Mouse (Mus musculus) liver, embryonic 15.5 days (tissue): ENCODE measurements at regions not wholly inside any gene's neighbourhood (a gene's known extent, or its start where the extent isn't known, plus 50 kb on each side); places are given as distances from the start of the nearest gene placed in this dataset.

ENCODE experiments used
- ATAC-seq: fragments of 200-750 bp; cut with Nextera tagmentation; 2 replicates; pipeline ENCODE4 v1.8.0; 2017; ENCODE audit warnings: moderate number of reproducible peaks, mild to moderate bottlenecking, moderate library complexity; ENCODE audit not compliant: insufficient read depth
- H3K27ac ChIP-seq: fragments of 300-500 bp; sonication (generic); replicated peaks from 2 replicates; pipeline ENCODE4 v1.5.1; 2015; ENCODE audit warnings: mild to moderate bottlenecking, inconsistent platforms
- H3K27me3 ChIP-seq: fragments of 300-500 bp; sonication (generic); 2 replicates; pipeline ENCODE4 v1.6.1; 2015; ENCODE audit warnings: mild to moderate bottlenecking, inconsistent platforms
- H3K36me3 ChIP-seq: fragments of 300-500 bp; sonication (generic); replicated peaks from 2 replicates; pipeline ENCODE4 v1.6.1; 2015; ENCODE audit warnings: moderate library complexity, mild to moderate bottlenecking, inconsistent platforms
- H3K4me1 ChIP-seq: fragments of 300-500 bp; sonication (generic); replicated peaks from 2 replicates; pipeline ENCODE4 v1.6.1; 2015; ENCODE audit warnings: inconsistent platforms
- H3K4me2 ChIP-seq: fragments of 300-500 bp; sonication (generic); 2 replicates; pipeline ENCODE4 v1.6.1; 2015; ENCODE audit warnings: moderate library complexity, mild to moderate bottlenecking, inconsistent platforms
- H3K4me3 ChIP-seq: fragments of 300-500 bp; sonication (generic); replicated peaks from 2 replicates; pipeline ENCODE4 v1.5.1; 2015; ENCODE audit warnings: mild to moderate bottlenecking, inconsistent platforms
- H3K9ac ChIP-seq: fragments of 300-500 bp; sonication (generic); 2 replicates; pipeline ENCODE4 v1.6.1; 2015; ENCODE audit warnings: moderate library complexity, mild to moderate bottlenecking, inconsistent platforms
- H3K9me3 ChIP-seq: fragments of 300-500 bp; sonication (generic); replicated peaks from 2 replicates; pipeline ENCODE4 v1.6.1; 2016; ENCODE audit warnings: inconsistent platforms
- WGBS: fragments of 180-500 bp; shearing (Covaris S2); methylation state at CpG from one replicate; pipeline ENCODE4 v1.1.7; 2015; ENCODE audit warnings: mixed read lengths; ENCODE audit not compliant: insufficient replicate concordance; 5-methylcytosine and 5-hydroxymethylcytosine counted together

DNA sequence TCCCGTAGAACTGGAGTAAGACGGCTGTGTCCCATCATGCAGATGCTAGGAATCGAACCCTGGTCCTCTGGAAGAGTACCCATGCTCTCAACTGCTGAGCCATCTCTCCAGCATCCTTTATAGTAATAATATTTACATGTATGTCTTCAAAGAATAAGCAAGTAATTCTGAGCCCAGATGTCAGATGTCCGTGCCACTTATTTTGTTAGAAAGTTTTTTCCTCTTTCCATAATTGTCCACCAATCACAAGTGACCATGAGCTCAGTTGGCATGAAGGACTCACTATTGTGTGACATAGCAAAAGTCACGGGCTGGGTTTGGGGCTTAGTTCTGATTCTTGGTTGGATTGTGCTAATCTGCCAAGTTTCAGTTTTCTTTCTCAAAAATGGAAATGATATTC lies 78.1 kb upstream of the Intu start:
- no peak for ATAC-seq
- whole genome bisulfite sequencing = 70% methylated on average over 5 of the region's 5 CpGs
- no peak overlapping the region for H3K4me2 ChIP-seq
- H3K27ac ChIP-seq = no peak overlapping the region
- H3K9ac ChIP-seq = no peak overlapping the region
- H3K4me3 ChIP-seq = no peak overlapping the region
- no peaks in the 10 kb centered on the region for H3K27me3 ChIP-seq
- H3K36me3 ChIP-seq = no peaks in the 10 kb centered on the region
- H3K9me3 ChIP-seq = no peaks in the 10 kb centered on the region
- no peaks in the 10 kb centered on the region for H3K4me1 ChIP-seq

DNA sequence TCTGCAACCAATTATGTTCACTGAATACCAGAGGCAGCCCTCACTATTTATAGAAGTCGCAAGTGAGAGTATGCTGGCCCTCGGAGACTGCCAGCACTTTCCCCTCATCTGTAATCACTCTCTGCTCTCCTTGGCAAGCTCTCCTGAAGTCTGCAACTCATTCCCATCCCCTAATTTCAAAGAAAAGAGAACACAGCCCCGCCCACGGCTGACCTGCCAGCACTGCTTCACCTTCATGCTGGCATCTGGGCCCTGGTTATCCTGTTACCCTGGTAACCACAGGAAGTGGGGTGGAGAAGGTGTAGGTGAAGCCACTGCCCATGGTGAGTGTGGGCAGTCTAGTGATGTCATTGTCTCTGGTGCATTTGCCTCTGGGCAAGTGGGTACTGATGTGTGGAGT lies 77.5 kb upstream of the Intu start:
- Histone ChIP-seq H3K4me2 (no peak overlapping the region), H3K27ac (no peak overlapping the region), H3K9ac (no peak overlapping the region), H3K4me1 (no peaks in the 10 kb centered on the region), H3K4me3 (no peak overlapping the region), H3K27me3 (no peaks in the 10 kb centered on the region), H3K36me3 (no peaks in the 10 kb centered on the region), H3K9me3 (no peaks in the 10 kb centered on the region)
- 45% methylated on average over 4 of the region's 4 CpGs for WGBS
- ATAC-seq = no peak

DNA sequence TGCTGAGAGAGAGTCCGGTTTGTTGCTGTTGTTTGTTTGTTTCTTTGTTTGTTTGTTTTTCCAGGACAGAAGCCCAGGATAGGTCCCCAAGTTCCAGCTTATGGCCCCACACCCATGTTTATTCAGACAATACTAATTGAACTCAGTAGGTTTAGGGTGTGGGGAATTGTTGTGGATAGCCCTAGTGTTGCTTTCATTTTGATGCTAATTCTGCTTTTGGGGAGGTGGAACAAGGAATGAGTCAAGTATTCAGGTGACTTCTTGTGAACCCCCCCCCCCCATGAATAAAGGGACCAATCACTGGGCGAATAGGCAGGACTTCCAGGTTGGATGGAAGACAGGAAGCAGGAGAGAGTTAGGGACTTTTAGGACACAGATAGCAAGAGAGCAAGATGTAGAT lies 75.0 kb upstream of the Intu start:
- no peaks in the 10 kb centered on the region for H3K9me3 ChIP-seq
- 48% methylated on average over 2 of the region's 2 CpGs for WGBS
- H3K27ac ChIP-seq = no peak overlapping the region
- no peak for ATAC-seq
- H3K36me3 ChIP-seq = no peaks in the 10 kb centered on the region
- no peaks in the 10 kb centered on the region for H3K27me3 ChIP-seq
- H3K4me1 ChIP-seq = no peaks in the 10 kb centered on the region
- no peak overlapping the region for H3K4me2 ChIP-seq
- H3K4me3 ChIP-seq = no peak overlapping the region
- H3K9ac ChIP-seq = no peak overlapping the region

- Histone ChIP-seq H3K9ac (no peak overlapping the region), H3K4me2 (no peak overlapping the region), H3K27me3 (no peaks in the 10 kb centered on the region), H3K36me3 (no peaks in the 10 kb centered on the region), H3K27ac (no peak overlapping the region), H3K4me3 (no peak overlapping the region), H3K4me1 (no peaks in the 10 kb centered on the region), H3K9me3 (no peaks in the 10 kb centered on the region)
- no peak for ATAC-seq
- 64% methylated on average over 5 of the region's 5 CpGs for WGBS
Observed at GRCm38 (mm10) chr3:40458490-40458889, 72.6 kb upstream of the Intu start.

DNA sequence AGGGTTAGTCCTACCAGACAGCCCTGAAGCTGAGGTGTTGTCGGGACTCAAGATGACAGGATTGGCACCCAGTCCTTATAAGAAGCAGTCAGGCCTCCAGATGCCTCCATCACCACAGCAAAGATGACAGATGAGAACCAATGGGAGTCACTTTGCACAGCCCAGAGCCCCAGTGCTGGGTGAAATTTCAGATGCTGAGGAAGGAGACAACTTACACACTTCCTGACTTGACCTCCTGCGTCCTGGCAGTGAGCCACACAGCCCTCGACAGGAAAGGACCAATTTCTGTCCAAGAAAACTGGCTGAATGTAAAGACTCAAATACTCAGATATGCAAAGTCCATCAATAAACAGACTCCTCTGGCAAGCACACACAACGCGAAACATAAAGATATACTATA lies 67.6 kb upstream of the Intu start:
- no peak for ATAC-seq
- Histone ChIP-seq H3K36me3 (no peaks in the 10 kb centered on the region), H3K4me2 (no peak overlapping the region), H3K9me3 (no peaks in the 10 kb centered on the region), H3K27me3 (no peaks in the 10 kb centered on the region), H3K4me1 (no peaks in the 10 kb centered on the region), H3K4me3 (no peak overlapping the region), H3K9ac (no peak overlapping the region), H3K27ac (no peak overlapping the region)
- WGBS = 43% methylated on average over 5 of the region's 5 CpGs

DNA sequence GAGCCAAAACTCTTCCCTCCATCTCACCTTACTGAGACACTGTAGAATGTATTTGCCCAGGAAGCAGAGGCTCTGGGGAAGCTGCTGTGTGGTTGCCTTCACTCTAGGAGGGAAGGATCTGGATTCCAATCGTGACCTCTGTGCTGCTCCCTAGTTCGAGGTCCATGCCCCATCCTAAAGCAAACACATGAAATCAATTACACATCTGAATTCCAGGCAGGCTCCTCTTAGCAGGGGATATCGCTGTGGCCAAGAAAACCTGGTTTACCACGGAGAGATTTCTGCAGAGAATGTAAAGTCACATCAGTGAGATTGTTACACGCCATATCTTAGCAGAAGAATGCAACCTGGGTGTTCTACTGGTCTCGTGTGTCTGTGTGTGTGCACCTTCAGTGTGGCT lies 61.0 kb upstream of the Intu start:
- Histone ChIP-seq H3K4me3 (no peak overlapping the region), H3K27me3 (no peaks in the 10 kb centered on the region), H3K9me3 (no peaks in the 10 kb centered on the region), H3K27ac (no peak overlapping the region), H3K4me2 (no peak overlapping the region), H3K4me1 (no peaks in the 10 kb centered on the region), H3K36me3 (no peaks in the 10 kb centered on the region), H3K9ac (no peak overlapping the region)
- no peak for ATAC-seq
- 47% methylated on average over 6 of the region's 6 CpGs for WGBS

DNA sequence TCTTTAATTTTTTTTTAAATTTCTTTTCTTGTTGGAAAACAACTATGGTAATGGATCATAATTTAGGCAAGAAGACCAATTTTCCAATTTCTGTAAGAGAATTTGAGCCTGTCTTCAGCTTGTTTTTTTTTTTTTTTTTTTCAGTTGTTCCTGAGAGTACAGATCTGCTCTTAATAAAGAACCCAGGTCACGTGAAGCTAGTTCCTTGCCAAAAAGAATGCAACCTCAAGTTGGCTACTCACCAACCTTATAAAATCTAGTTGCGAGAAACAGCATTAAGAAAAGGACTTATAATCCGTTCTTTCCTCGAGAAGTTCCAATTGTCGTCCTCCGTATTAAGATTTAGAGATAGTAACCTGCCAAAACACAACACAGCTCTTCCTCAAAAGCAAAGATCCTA lies 58.3 kb upstream of the Intu start:
- H3K4me3 ChIP-seq = no peak overlapping the region
- no peak overlapping the region for H3K9ac ChIP-seq
- 65% methylated on average over 6 of the region's 6 CpGs for WGBS
- no peaks in the 10 kb centered on the region for H3K27me3 ChIP-seq
- no peak for ATAC-seq
- no peak overlapping the region for H3K27ac ChIP-seq
- no peaks in the 10 kb centered on the region for H3K9me3 ChIP-seq
- no peaks in the 10 kb centered on the region for H3K36me3 ChIP-seq
- H3K4me2 ChIP-seq = no peak overlapping the region
- no peaks in the 10 kb centered on the region for H3K4me1 ChIP-seq

- H3K4me2 ChIP-seq = no peak overlapping the region; the same call in 1 of the 2 replicates
- H3K27ac ChIP-seq = no peak overlapping the region
- no peaks in the 10 kb centered on the region for H3K36me3 ChIP-seq
- H3K4me3 ChIP-seq = no peak overlapping the region
- no peaks in the 10 kb centered on the region for H3K27me3 ChIP-seq
- ATAC-seq = peak; percentile 90
- H3K9me3 ChIP-seq = no peaks in the 10 kb centered on the region
- no peaks in the 10 kb centered on the region for H3K4me1 ChIP-seq
- 24% methylated on average over 15 of the region's 15 CpGs for WGBS
- no peak overlapping the region for H3K9ac ChIP-seq
Observed at GRCm38 (mm10) chr3:40480258-40480951, 50.7 kb upstream of the Intu start.
